Mouse (Mus musculus): Measurements from ENCODE around the gene Gm8797.
"Not testable (repeated sequence)": the region's sequence is repeated elsewhere in the genome, so short reads cannot be mapped to it uniquely, and the experiment has no call there.

Gm8797 gene

DNA sequence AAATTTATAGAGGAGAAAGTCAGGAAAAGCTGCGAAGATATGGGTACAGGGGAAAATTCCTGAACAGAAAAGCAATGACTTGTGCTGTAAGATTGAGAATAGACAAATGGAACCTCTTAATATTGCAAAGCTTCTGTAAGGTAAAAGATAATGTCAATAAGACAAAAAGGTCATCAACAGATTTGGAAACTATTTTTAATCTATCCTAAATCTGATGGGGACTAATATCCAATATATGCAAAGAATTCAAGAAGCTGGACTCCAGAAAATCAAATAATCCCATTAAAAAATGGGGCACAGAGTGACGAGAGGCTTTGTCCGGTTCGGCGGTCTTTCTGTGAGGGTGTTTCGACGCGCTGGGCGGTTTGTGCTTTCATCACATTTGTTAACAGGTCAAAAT lies at the start of gene Gm8797:
Gm8797 (plus strand) TSS at position 301 of the 400 bp plus-strand sequence.
- H3K36me3 ChIP-seq (ENCODE audit: control insufficient read depth, insufficient read depth, low read length, poor library complexity, severe bottlenecking); H3K27me3 ChIP-seq (ENCODE audit: control insufficient read depth, insufficient read depth, low read length, poor library complexity, severe bottlenecking); DNase-seq (ENCODE audit: low read depth, low spot score): not testable (repeated sequence)

DNA sequence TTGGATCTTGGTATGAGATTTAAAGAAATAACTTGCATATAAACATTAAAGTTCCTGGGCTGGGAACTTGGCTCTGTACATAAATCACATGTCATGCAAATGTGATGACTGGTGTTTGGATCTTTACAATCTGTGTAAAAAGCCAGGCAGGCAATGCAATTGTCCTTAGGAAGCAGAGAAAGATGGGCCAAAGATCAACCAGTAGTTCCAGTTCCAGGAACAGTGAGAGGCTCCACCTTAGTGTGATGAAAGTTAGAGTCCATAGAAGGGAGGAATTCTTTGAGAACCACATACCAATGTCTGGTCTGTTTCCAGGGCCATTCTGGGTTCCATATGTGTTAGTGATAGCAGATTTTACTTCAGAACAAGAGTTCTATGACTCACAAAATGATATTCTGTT lies 36.1 kb upstream of the Gm8797 start:
- Histone ChIP-seq H3K27me3 (ENCODE audit: control insufficient read depth, insufficient read depth, low read length, poor library complexity, severe bottlenecking) (no peaks in the 10 kb centered on the region), H3K36me3 (ENCODE audit: control insufficient read depth, insufficient read depth, low read length, poor library complexity, severe bottlenecking) (no peaks in the 10 kb centered on the region)
- no peak for DNase-seq (ENCODE audit: low read depth, low spot score)

DNA sequence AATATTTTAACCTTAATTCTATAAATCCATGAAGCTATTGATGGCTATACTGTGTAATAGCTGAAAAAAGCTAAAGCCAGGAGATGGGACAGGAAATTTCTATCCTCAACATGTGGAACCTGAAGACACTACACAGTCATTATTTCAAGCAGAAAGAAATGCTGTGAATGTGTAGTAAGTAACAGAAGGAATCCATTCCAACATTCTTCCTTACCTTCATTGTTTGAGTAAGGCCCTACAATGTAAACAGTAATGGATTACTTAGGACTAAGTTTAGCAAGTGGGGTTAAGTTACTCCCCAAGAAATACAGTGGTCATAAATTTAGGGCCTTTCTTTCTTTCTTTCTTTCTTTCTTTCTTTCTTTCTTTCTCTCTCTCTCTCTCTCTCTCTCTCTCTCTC lies 17.7 kb upstream of the Gm8797 start:
- no peaks in the 10 kb centered on the region for H3K27me3 ChIP-seq (ENCODE audit: control insufficient read depth, insufficient read depth, low read length, poor library complexity, severe bottlenecking)
- no peaks in the 10 kb centered on the region for H3K36me3 ChIP-seq (ENCODE audit: control insufficient read depth, insufficient read depth, low read length, poor library complexity, severe bottlenecking)

DNA sequence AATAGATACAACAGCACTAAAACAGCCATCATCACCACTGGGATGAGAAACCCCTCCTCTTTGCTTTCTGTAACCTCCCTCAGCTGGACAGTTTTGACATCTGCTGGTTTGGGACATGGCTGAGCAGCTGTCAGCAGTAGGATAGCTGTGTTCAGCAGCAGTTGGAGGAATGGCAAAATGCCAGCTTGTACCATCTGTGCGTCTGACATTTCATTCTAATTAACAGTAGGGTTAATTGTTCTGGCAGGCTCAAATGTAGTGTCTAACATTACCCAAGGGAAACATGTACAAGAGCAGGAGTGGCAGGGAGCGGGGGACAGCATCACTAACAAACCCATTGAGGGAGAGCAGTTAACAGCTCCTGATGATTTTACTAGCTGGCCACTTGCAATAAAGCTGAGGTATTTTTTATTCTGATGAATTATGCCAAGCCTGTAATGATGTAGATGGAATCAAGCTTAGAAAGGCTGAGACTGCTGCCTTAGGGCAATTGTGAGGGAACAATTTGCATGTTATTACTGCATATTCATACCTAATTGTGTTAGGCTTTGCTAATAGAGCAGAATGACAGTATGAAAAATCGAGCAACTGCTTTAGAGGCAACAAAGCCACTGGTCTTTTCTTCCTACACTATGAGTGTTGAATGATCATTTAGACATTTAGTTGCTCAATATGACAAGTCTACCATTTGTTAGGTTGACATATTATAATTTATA lies 4.3 kb downstream of the Gm8797 start:
- no peak for DNase-seq (ENCODE audit: low read depth, low spot score)
- no peaks in the 10 kb centered on the region for H3K27me3 ChIP-seq (ENCODE audit: control insufficient read depth, insufficient read depth, low read length, poor library complexity, severe bottlenecking)
- no peaks in the 10 kb centered on the region for H3K36me3 ChIP-seq (ENCODE audit: control insufficient read depth, insufficient read depth, low read length, poor library complexity, severe bottlenecking)

More for the DNA sequence above, 17.7 kb upstream of the Gm8797 start:
- no peak for DNase-seq (ENCODE audit: low read depth, low spot score)

DNA sequence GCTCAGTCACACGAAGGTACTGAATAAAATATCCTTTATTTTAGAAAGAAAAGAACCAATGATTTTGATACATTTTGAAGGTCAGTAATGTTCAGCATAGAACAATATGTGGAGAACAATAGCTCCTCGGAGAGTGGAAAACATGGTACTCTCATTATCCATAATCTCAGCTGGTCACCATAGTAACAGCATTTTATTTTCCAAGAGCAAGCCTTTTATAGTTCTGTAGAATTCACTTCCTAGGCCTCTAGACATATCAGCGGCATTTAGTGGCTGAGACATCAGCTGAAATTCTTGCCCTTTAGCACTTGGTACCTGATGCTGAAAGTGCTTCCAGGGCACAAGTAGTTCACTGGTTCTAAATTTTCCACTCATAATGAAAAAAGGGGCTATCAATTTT lies 15.7 kb downstream of the Gm8797 start:
- Histone ChIP-seq H3K36me3 (ENCODE audit: control insufficient read depth, insufficient read depth, low read length, poor library complexity, severe bottlenecking) (no peaks in the 10 kb centered on the region), H3K27me3 (ENCODE audit: control insufficient read depth, insufficient read depth, low read length, poor library complexity, severe bottlenecking) (no peaks in the 10 kb centered on the region)
- DNase-seq (ENCODE audit: low read depth, low spot score): no peak

DNA sequence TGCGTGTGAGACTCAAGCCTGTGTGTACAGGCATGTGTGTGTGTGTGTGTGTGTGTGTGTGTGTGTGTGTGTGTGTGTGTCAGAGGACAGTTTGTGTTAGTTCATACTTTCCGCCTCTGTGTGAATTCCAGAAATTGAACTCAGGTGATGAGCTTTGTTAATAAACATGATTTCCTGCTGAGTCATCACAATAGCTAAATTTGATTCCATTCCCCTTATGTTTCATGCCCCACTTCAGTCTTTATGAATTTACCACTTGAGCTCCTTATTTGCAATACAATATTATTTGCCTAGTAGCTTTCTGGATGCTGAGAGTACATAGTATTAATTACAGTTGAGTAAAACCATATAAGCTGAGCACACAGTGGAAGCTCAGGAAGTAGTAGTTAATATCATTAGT lies 26.3 kb downstream of the Gm8797 start:
- H3K27me3 ChIP-seq (ENCODE audit: control insufficient read depth, insufficient read depth, low read length, poor library complexity, severe bottlenecking): no peaks in the 10 kb centered on the region
- DNase-seq (ENCODE audit: low read depth, low spot score): no peak
- H3K36me3 ChIP-seq (ENCODE audit: control insufficient read depth, insufficient read depth, low read length, poor library complexity, severe bottlenecking): no peaks in the 10 kb centered on the region

All from splenic B cell, adult 2 months (primary cell).